Mouse (Mus musculus) testis, adult 2 months (tissue): ENCODE results near the gene Psmb2.

Source experiments
- CTCF ChIP-seq: fragments of 200-500 bp; IDR thresholded peaks from 2 replicates; pipeline ENCODE4 v1.5.1; 2012; ENCODE audit warnings: low read depth, mild to moderate bottlenecking, inconsistent platforms, low read length, moderate library complexity; ENCODE audit not compliant: control insufficient read depth, insufficient read depth, insufficient replicate concordance
- POLR2A ChIP-seq: fragments of 200-500 bp; IDR thresholded peaks from 2 replicates; pipeline ENCODE4 v1.6.1; 2012; ENCODE audit warnings: low read depth, mild to moderate bottlenecking, inconsistent platforms, low read length, moderate library complexity; ENCODE audit not compliant: control insufficient read depth

- TF ChIP-seq POLR2A (no peak), CTCF (no peak)
Observed at GRCm38 (mm10) chr4:126696908-126697307, 19.5 kb downstream of the Psmb2 start.
